Mouse (Mus musculus) C2C12 (cell line): ENCODE measurements at regions not wholly inside any gene's neighbourhood (a gene's known extent, or its start where the extent isn't known, plus 50 kb on each side); places are given as distances from the start of the nearest gene placed in this dataset.

Experiments used
- H3K27me3 ChIP-seq: one replicate; pipeline ENCODE4 v1.6.1; 2011; ENCODE audit not compliant: control insufficient read depth, insufficient read depth, insufficient read length
- H3K36me3 ChIP-seq: one replicate; pipeline ENCODE4 v1.6.1; 2011; ENCODE audit not compliant: control insufficient read depth, insufficient read depth
- H3K4me3 ChIP-seq: one replicate; pipeline ENCODE4 v1.5.1; 2011; ENCODE audit warnings: mild to moderate bottlenecking, control low read depth; ENCODE audit not compliant: poor library complexity, insufficient read depth, severe bottlenecking
- H3K79me2 ChIP-seq: one replicate; pipeline ENCODE4 v1.6.1; 2011; ENCODE audit not compliant: control insufficient read depth, insufficient read depth
- H3K79me3 ChIP-seq: one replicate; pipeline ENCODE4 v1.6.1; 2011; ENCODE audit warnings: low read depth, control low read depth
- H3ac ChIP-seq: one replicate; pipeline ENCODE3; 2011; ENCODE audit warnings: low read depth; ENCODE audit not compliant: control insufficient read depth, insufficient read length
- CEBPB ChIP-seq: IDR thresholded peaks from one replicate; pipeline ENCODE4 v1.6.1; 2011; ENCODE audit warnings: low read depth, mild to moderate bottlenecking, control low read depth, moderate library complexity
- CTCF ChIP-seq: IDR thresholded peaks from one replicate; pipeline ENCODE4 v1.5.1; 2011; ENCODE audit not compliant: control insufficient read depth, insufficient read depth, insufficient read length
- FOSL1 ChIP-seq: IDR thresholded peaks from one replicate; pipeline ENCODE4 v1.8.0; 2011; ENCODE audit warnings: mild to moderate bottlenecking, low read length; ENCODE audit not compliant: poor library complexity, insufficient read depth, severe bottlenecking
- MAX ChIP-seq: IDR thresholded peaks from one replicate; pipeline ENCODE4 v1.6.1; 2011; ENCODE audit warnings: mild to moderate bottlenecking, control low read depth
- MYOD1 ChIP-seq: IDR thresholded peaks from one replicate; pipeline ENCODE4 v1.6.1; 2011; ENCODE audit warnings: low read depth; ENCODE audit not compliant: control insufficient read depth, insufficient read length
- MYOG ChIP-seq: IDR thresholded peaks from one replicate; pipeline ENCODE4 v1.6.1; 2011; ENCODE audit not compliant: control insufficient read depth, insufficient read length; ENCODE audit errors: extremely low read depth
- USF1 ChIP-seq: IDR thresholded peaks from one replicate; pipeline ENCODE4 v1.6.1; 2011; ENCODE audit warnings: low read depth, mild to moderate bottlenecking, control low read depth, moderate library complexity

GRCm38 (mm10) chr13:10697146-10697545, 336.5 kb upstream of the Chrm3 start:
- H3ac ChIP-seq, result no peak overlapping the region
- TF ChIP-seq MYOD1 (no peak), CEBPB (no peak), FOSL1 (no peak), CTCF (no peak), MAX (no peak), USF1 (no peak), MYOG (no peak)
- H3K79me2 ChIP-seq, result no peaks in the 10 kb centered on the region
- no peaks in the 10 kb centered on the region for H3K36me3 ChIP-seq
- H3K79me3 ChIP-seq, result no peaks in the 10 kb centered on the region
- no peaks in the 10 kb centered on the region for H3K27me3 ChIP-seq
- H3K4me3 ChIP-seq, result no peak overlapping the region

- Histone ChIP-seq H3K79me2 (no peaks in the 10 kb centered on the region), H3K36me3 (no peaks in the 10 kb centered on the region), H3K79me3 (no peaks in the 10 kb centered on the region), H3ac (no peak overlapping the region), H3K4me3 (no peak overlapping the region), H3K27me3 (no peaks in the 10 kb centered on the region)
- TF ChIP-seq CTCF (no peak), FOSL1 (no peak), MYOD1 (no peak), CEBPB (no peak), USF1 (no peak), MYOG (no peak), MAX (no peak)
These were observed 335.7 kb upstream of the Chrm3 start for GRCm38 (mm10) chr13:10696181-10696977.

GRCm38 (mm10) chr13:10691307-10691706, 330.7 kb upstream of the Chrm3 start:
- no peak overlapping the region for H3ac ChIP-seq
- TF ChIP-seq MYOD1, result no peak
- TF ChIP-seq FOSL1, result no peak
- TF ChIP-seq USF1, result no peak
- TF ChIP-seq CTCF, result no peak
- no peak for TF ChIP-seq CEBPB
- no peak for TF ChIP-seq MYOG
- no peak for TF ChIP-seq MAX

GRCm38 (mm10) chr13:10687379-10687778, 326.7 kb upstream of the Chrm3 start:
- Histone ChIP-seq H3ac (no peak overlapping the region), H3K79me3 (no peaks in the 10 kb centered on the region), H3K27me3 (no peaks in the 10 kb centered on the region), H3K36me3 (no peaks in the 10 kb centered on the region), H3K79me2 (no peaks in the 10 kb centered on the region), H3K4me3 (no peak overlapping the region)
- no peak for TF ChIP-seq CEBPB
- no peak for TF ChIP-seq MYOD1
- TF ChIP-seq CTCF, result no peak
- TF ChIP-seq USF1, result no peak
- TF ChIP-seq FOSL1, result no peak
- TF ChIP-seq MAX, result no peak
- TF ChIP-seq MYOG, result no peak

More at GRCm38 (mm10) chr13:10691307-10691706, 330.7 kb upstream of the Chrm3 start:
- Histone ChIP-seq H3K4me3 (no peak overlapping the region), H3K79me3 (no peaks in the 10 kb centered on the region), H3K79me2 (no peaks in the 10 kb centered on the region), H3K27me3 (no peaks in the 10 kb centered on the region), H3K36me3 (no peaks in the 10 kb centered on the region)

GRCm38 (mm10) chr13:10654086-10654422, 293.4 kb upstream of the Chrm3 start:
- Histone ChIP-seq H3K36me3 (no peaks in the 10 kb centered on the region), H3K79me3 (no peaks in the 10 kb centered on the region), H3K27me3 (no peaks in the 10 kb centered on the region), H3K4me3 (no peak overlapping the region), H3ac (no peak overlapping the region), H3K79me2 (no peaks in the 10 kb centered on the region)
- TF ChIP-seq MYOG (no peak), MAX (no peak), CTCF (no peak), CEBPB (no peak), USF1 (no peak), MYOD1 (no peak), FOSL1 (no peak)
